Mouse (Mus musculus) embryonic facial prominence, embryonic 10.5 days (tissue): ENCODE measurements around the gene Lta. TPM values are rescaled to one million over a fixed set of nuclear protein-coding genes. Genes with fewer than 3 reads are reported as not detected.
A peak's percentile ranks its signal among the peaks of the same experiment; 100 is the strongest.
"Not testable (repeated sequence)": the region's sequence is repeated elsewhere in the genome, so short reads cannot be mapped to it uniquely, and the experiment has no call there.

ENCODE experiments used
- DNase-seq: peaks from one replicate; pipeline ENCODE4 v3.0.0-alpha.2; 2017; ENCODE audit warnings: low spot score
- H3K27ac ChIP-seq: fragments of 300-500 bp; sonication (generic); replicated peaks from 2 replicates; pipeline ENCODE4 v1.5.1; 2016; ENCODE audit warnings: mild to moderate bottlenecking
- H3K27me3 ChIP-seq: fragments of 300-500 bp; sonication (generic); replicated peaks from 2 replicates; pipeline ENCODE4 v1.6.1; 2016; ENCODE audit warnings: low read depth, mild to moderate bottlenecking; ENCODE audit not compliant: poor library complexity, severe bottlenecking
- H3K36me3 ChIP-seq: fragments of 300-500 bp; sonication (generic); replicated peaks from 2 replicates; pipeline ENCODE4 v1.6.1; 2016; ENCODE audit warnings: mild to moderate bottlenecking, moderate library complexity
- H3K4me1 ChIP-seq: fragments of 300-500 bp; sonication (generic); 2 replicates; pipeline ENCODE4 v1.6.1; 2016
- H3K4me3 ChIP-seq: fragments of 300-500 bp; sonication (generic); 2 replicates; pipeline ENCODE4 v1.5.1; 2016; ENCODE audit warnings: mild to moderate bottlenecking, moderate library complexity
- H3K9me3 ChIP-seq: fragments of 300-500 bp; sonication (generic); 2 replicates; pipeline ENCODE4 v1.6.1; 2016; ENCODE audit warnings: mild to moderate bottlenecking
- WGBS: fragments of 180-500 bp; shearing (Covaris S2); methylation state at CpG from one replicate; pipeline ENCODE4 v1.1.7; 2016; 5-methylcytosine and 5-hydroxymethylcytosine counted together
- polyA plus RNA-seq: library from polyadenylated mRNA; unstranded; fragments of >200 nt; fragmentation: Nextera tagmentation; extraction: Ambion mirVana; gene quantifications from 2 replicates; pipeline ENCODE4 v1.2.1, GENCODE M21; 2016

Lta gene
- polyA plus RNA-seq, 1 experiment from 2014 or later = not detected

DNA sequence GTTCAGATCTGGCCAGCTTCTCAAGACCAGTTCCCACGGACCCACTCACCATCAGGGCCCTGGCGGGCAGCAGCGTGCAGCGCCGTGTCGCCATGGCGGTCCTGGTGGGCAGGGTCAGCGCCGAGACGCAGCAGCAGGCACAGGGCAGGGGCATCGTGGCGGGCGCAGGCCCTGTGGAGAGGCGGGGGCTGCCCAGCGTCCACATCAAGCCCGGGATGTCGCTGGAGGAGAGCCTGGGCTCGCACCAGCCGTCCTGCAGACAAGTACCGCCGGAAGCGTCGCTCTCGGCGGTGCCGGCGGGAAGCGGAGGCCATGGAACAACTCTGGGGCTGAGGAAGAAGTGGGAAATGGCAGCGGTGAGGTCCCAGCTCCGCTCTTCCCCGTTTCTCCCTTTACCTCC lies 29.8 kb upstream of the Lta start:
- H3K36me3 ChIP-seq = peaks cover 30% of the 10 kb centered on the region
- no peaks in the 10 kb centered on the region for H3K9me3 ChIP-seq
- peak overlapping the region; percentile 72 for H3K4me3 ChIP-seq
- peak overlapping the region; percentile 95 for H3K27ac ChIP-seq
- H3K27me3 ChIP-seq = no peaks in the 10 kb centered on the region
- WGBS = 7% methylated on average over 31 of the region's 31 CpGs
- DNase-seq = peak; percentile 74
- peaks cover 36% of the 10 kb centered on the region for H3K4me1 ChIP-seq

DNA sequence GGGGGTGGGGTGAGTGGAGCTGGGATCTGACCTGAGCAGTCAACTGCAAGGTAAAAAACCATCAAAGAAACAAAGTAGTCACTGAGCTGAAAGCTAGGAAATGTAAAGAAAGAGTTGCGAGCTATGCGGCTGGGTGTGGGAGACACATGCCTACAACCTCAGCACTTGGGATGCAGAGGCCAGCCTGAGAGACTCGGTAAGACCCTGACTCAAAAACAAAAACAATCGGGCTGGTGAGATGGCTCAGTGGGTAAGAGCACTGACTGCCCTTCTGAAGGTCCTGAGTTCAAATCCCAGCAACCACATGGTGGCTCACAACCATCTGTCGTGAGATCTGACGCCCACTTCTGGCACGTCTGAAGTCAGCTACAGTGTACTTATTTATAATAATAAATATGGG lies 28.9 kb upstream of the Lta start:
- H3K36me3 ChIP-seq = peaks cover 38% of the 10 kb centered on the region
- H3K9me3 ChIP-seq, DNase-seq, H3K27me3 ChIP-seq, H3K27ac ChIP-seq: not testable (repeated sequence)
- WGBS = 93% methylated on average over 7 of the region's 7 CpGs
- H3K4me1 ChIP-seq = peaks cover 36% of the 10 kb centered on the region
- H3K4me3 ChIP-seq = peak overlapping the region; percentile 72

DNA sequence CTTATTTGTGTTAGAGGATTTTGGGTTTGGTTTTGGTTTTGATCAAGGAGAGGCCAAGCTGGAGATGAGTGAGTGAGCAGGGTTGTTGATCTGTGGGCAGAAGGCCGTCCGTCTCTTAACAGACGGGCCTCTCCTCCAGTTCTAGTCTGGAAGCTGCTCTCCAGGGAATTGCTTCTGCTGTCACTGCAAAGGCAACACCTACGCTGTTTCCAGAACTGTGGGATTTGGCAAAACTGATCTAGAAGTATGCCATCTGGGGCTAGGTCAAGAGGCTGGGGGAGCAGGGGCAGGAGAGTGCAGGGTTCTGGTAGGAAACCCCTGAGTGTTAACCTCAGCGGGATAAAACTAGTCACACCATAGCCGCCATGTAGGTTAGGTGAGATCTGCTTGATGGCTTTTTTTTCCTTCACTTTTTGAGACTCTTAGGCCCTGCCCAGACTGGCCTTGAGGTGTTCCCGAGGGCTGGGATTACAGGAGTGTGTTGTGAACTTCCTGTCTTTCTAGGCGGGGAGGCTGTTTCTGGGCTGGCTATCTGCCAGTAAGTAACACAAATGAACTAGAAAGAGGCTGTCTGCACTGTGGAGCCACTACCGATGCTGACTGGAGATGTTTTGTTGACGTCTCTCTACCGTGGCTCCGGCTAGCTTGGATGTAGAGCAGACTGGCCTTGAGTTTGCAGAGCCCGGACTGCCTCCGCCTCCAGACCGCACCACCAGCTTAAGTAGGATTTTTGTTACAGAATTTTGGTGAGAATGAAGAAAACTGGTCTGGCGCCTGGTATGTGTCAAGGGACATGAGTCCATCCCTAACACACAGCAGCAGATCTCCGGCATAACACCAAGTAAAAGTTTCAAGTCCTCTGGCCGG lies 28.2 kb upstream of the Lta start, which contains the start of gene Atp6v1g2:
Gene Atp6v1g2 (plus strand): TSS at position 547 of the 867 bp plus-strand sequence.
- Histone ChIP-seq H3K36me3 (peaks cover 46% of the 10 kb centered on the region), H3K9me3 (no peaks in the 10 kb centered on the region), H3K27ac (peak within 1 kb of the TSS; percentile 95; the same call in 1 of the 2 replicates), H3K4me1 (peaks cover 38% of the 10 kb centered on the region), H3K27me3 (no peaks in the 10 kb centered on the region), H3K4me3 (peak within 1 kb of the TSS; percentile 72)
- no peak for DNase-seq
- 84% methylated on average over 18 of the region's 18 CpGs for WGBS

DNA sequence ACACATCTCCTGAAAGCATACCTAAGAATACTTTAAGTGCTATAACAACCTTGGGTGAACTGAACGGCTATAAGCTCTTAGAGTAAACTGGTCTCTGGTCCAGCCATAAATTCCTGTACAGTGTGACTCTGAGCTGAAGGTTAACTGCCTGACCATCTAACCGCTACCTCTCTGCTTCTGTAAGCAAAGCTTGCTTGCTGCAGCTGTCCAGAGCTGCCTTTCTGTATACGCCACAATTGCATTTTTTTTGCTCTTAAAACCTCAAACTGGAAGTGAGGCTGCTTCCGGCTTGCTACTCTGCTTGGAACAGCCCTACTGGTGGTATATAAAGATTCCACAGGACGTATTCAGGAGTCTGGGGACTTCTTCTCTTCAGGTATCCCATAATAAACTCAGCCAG lies 27.5 kb upstream of the Lta start:
- Histone ChIP-seq H3K36me3 (peaks cover 52% of the 10 kb centered on the region), H3K27me3 (no peaks in the 10 kb centered on the region), H3K4me3 (no peak overlapping the region), H3K4me1 (peaks cover 38% of the 10 kb centered on the region), H3K9me3 (no peaks in the 10 kb centered on the region), H3K27ac (no peak overlapping the region)
- WGBS = 92% methylated on average over 5 of the region's 5 CpGs
- no peak for DNase-seq

DNA sequence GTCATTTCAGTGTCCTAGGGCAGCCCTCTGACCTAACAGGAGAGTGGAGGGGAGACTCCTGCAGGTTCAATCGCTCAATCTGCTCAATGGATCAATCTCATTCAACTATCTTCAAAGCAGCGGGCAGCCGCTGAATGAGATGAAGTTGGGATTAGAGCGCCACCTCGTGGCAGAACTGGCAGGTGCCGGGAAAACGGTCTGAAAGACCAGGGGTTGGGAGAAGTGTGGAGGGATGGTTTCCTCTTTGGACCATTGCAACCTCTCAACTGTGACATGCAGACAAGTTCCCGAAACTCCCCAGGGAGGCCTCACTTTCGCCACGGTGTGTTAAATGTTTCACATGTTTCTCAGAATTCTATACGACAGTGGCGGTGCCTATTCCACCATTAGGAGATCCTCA lies 26.9 kb upstream of the Lta start:
- 13% methylated on average over 12 of the region's 12 CpGs for WGBS
- Histone ChIP-seq H3K36me3 (peaks cover 59% of the 10 kb centered on the region), H3K27ac (no peak overlapping the region; the same call in 1 of the 2 replicates), H3K4me1 (peaks cover 37% of the 10 kb centered on the region), H3K27me3 (no peaks in the 10 kb centered on the region), H3K9me3 (no peaks in the 10 kb centered on the region), H3K4me3 (peak overlapping the region; percentile 30; the same call in 1 of the 2 replicates)
- peak; percentile 87 for DNase-seq

GRCm38 (mm10) chr17:35231022-35231421 lies 25.9 kb upstream of the Lta start:
- Histone ChIP-seq H3K4me3 (no peak overlapping the region), H3K27ac (no peak overlapping the region), H3K36me3 (peaks cover 66% of the 10 kb centered on the region), H3K4me1 (peaks cover 27% of the 10 kb centered on the region), H3K27me3 (no peaks in the 10 kb centered on the region), H3K9me3 (no peaks in the 10 kb centered on the region)
- 93% methylated on average over 10 of the region's 10 CpGs for WGBS
- no peak for DNase-seq

DNA sequence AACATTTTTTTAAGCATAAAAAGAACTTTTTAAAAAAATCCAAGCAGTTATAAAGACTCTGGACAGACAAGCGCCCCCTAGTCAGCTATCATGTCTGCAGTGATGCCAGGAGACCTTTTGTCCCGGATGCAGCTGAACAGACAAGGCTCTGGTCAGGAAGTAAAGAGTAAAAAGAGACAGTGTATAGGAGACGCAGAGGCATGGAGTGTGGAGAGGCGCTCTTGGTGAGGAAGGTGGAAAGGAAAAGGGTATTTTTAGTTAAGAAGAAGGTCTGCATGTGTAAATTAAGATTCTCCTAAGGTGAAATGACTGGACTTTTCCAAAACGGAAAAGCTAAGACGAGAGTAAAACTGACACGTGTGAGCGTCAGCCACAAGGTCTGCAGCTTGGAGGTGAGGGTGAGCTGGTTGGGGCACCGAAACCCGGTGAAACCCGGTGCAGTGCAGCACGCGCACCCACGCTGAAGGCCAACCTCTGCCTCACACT lies 21.5 kb upstream of the Lta start:
- Histone ChIP-seq H3K27ac (no peak overlapping the region), H3K36me3 (peaks cover 92% of the 10 kb centered on the region), H3K4me3 (no peak overlapping the region), H3K9me3 (no peaks in the 10 kb centered on the region), H3K4me1 (peaks cover 3% of the 10 kb centered on the region), H3K27me3 (no peaks in the 10 kb centered on the region)
- 84% methylated on average over 14 of the region's 14 CpGs for whole genome bisulfite sequencing
- DNase-seq = no peak

- H3K27me3 ChIP-seq = no peaks in the 10 kb centered on the region
- peaks cover 89% of the 10 kb centered on the region for H3K36me3 ChIP-seq
- 93% methylated on average over 5 of the region's 5 CpGs for WGBS
- no peak overlapping the region for H3K4me3 ChIP-seq
- H3K9me3 ChIP-seq = no peaks in the 10 kb centered on the region
- no peak overlapping the region for H3K27ac ChIP-seq
- no peak for DNase-seq
- H3K4me1 ChIP-seq = 0 out of 2 replicates have a peak, but pooled peaks cover 9% of the 10 kb centered on the region
These were observed 20.3 kb upstream of the Lta start for GRCm38 (mm10) chr17:35225456-35225855.

- 94% methylated on average over 4 of the region's 4 CpGs for WGBS
- H3K4me3 ChIP-seq = no peak overlapping the region
- H3K27me3 ChIP-seq = no peaks in the 10 kb centered on the region
- peaks cover 90% of the 10 kb centered on the region for H3K36me3 ChIP-seq
- no peaks in the 10 kb centered on the region for H3K9me3 ChIP-seq
- H3K4me1 ChIP-seq = 0 out of 2 replicates have a peak, but pooled peaks cover 15% of the 10 kb centered on the region
- no peak overlapping the region for H3K27ac ChIP-seq
- DNase-seq = no peak
These were observed 19.5 kb upstream of the Lta start for GRCm38 (mm10) chr17:35224641-35225040.

DNA sequence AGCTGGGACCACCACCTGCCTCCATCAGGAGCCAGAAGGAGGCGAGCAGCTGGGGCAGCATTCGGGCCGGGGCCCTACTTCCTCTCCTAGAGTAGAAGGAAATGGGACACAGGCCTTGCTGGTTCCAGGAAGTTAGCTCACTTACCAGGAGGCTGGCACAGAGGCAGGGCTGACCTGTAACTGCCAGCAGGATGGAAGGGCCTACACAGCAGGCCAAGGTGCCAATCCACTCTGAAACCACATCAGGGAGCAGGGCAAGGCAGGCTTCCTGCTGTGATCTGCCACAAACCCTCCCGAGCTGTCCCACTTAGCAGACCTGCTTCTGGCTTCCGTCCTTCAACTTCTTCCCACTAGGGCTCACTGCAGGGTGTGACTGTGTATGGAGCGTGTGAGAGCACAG lies 17.1 kb upstream of the Lta start:
- Histone ChIP-seq H3K27ac (no peak overlapping the region), H3K9me3 (no peaks in the 10 kb centered on the region), H3K4me3 (no peak overlapping the region), H3K27me3 (no peaks in the 10 kb centered on the region), H3K36me3 (peaks cover 76% of the 10 kb centered on the region), H3K4me1 (0 out of 2 replicates have a peak, but pooled peaks cover 15% of the 10 kb centered on the region)
- WGBS = 77% methylated on average over 6 of the region's 6 CpGs
- DNase-seq = no peak

GRCm38 (mm10) chr17:35220156-35220952 lies 15.2 kb upstream of the Lta start, which contains the start of gene Gm16181:
Gene Gm16181, plus strand, starts transcription at chr17:35220834.
- no peak within 1 kb of the TSS for H3K4me3 ChIP-seq
- 0 out of 2 replicates have a peak, but pooled peaks cover 15% of the 10 kb centered on the region for H3K4me1 ChIP-seq
- H3K9me3 ChIP-seq = no peaks in the 10 kb centered on the region
- no peaks in the 10 kb centered on the region for H3K27me3 ChIP-seq
- 83% methylated on average over 28 of the region's 28 CpGs for WGBS
- H3K36me3 ChIP-seq = peaks cover 60% of the 10 kb centered on the region
- peak within 1 kb of the TSS; percentile 11 for H3K27ac ChIP-seq
- DNase-seq = no peak

- 0 out of 2 replicates have a peak overlapping the region, but pooled peaks have one; percentile 11 for H3K27ac ChIP-seq
- no peak for DNase-seq
- WGBS = 83% methylated on average over 6 of the region's 6 CpGs
These were observed 14.5 kb upstream of the Lta start for GRCm38 (mm10) chr17:35219601-35220041.

More at GRCm38 (mm10) chr17:35219601-35220041, 14.5 kb upstream of the Lta start:
- H3K27me3 ChIP-seq = no peaks in the 10 kb centered on the region
- peaks cover 53% of the 10 kb centered on the region for H3K36me3 ChIP-seq
- H3K4me1 ChIP-seq = peaks cover 17% of the 10 kb centered on the region
- H3K4me3 ChIP-seq = no peak overlapping the region
- no peaks in the 10 kb centered on the region for H3K9me3 ChIP-seq
